Mouse (Mus musculus) limb, embryonic 14.5 days (tissue): ENCODE results near the gene Gabarap. TPM values are rescaled to one million over a fixed set of nuclear protein-coding genes. Genes with fewer than 3 reads are reported as not detected.

Experiments used
- ATAC-seq: fragments of 200-750 bp; cut with Nextera tagmentation; 2 replicates; pipeline ENCODE4 v1.8.0; 2017; ENCODE audit warnings: low read depth, moderate number of reproducible peaks, moderate TSS enrichment; ENCODE audit not compliant: low FRiP score
- DNase-seq: peaks from one replicate; pipeline ENCODE4 v3.0.0-alpha.2; 2015; ENCODE audit warnings: low spot score
- H3K27ac ChIP-seq: fragments of 300-500 bp; sonication (generic); replicated peaks from 2 replicates; pipeline ENCODE4 v1.5.1; 2014; ENCODE audit warnings: low read depth, mild to moderate bottlenecking, low read length, moderate library complexity, mixed read lengths
- H3K27me3 ChIP-seq: fragments of 300-500 bp; sonication (generic); 2 replicates; pipeline ENCODE4 v1.6.1; 2014; ENCODE audit warnings: low read length, mixed read lengths; ENCODE audit not compliant: control insufficient read depth, insufficient read depth
- H3K36me3 ChIP-seq: fragments of 300-500 bp; sonication (generic); 2 replicates; pipeline ENCODE4 v1.6.1; 2014; ENCODE audit warnings: mild to moderate bottlenecking, low read length, moderate library complexity, mixed read lengths; ENCODE audit not compliant: control insufficient read depth, insufficient read depth
- H3K4me1 ChIP-seq: fragments of 300-500 bp; sonication (generic); 2 replicates; pipeline ENCODE4 v1.6.1; 2014; ENCODE audit warnings: antibody characterized with exemption, low read length, mixed read lengths; ENCODE audit not compliant: control insufficient read depth, insufficient read depth
- H3K4me2 ChIP-seq: fragments of 300-500 bp; sonication (generic); replicated peaks from 2 replicates; pipeline ENCODE4 v1.6.1; 2014; ENCODE audit warnings: low read depth, mild to moderate bottlenecking, low read length, moderate library complexity; ENCODE audit not compliant: severe bottlenecking
- H3K4me3 ChIP-seq: fragments of 300-500 bp; sonication (generic); replicated peaks from 2 replicates; pipeline ENCODE4 v1.5.1; 2014; ENCODE audit warnings: low read length
- H3K9ac ChIP-seq: fragments of 300-500 bp; sonication (generic); 2 replicates; pipeline ENCODE4 v1.6.1; 2014; ENCODE audit warnings: mild to moderate bottlenecking, low read depth, low read length, moderate library complexity; ENCODE audit not compliant: severe bottlenecking
- H3K9me3 ChIP-seq: fragments of 300-500 bp; sonication (generic); 2 replicates; pipeline ENCODE4 v1.6.1; 2016; ENCODE audit warnings: low read length; ENCODE audit not compliant: control insufficient read depth
- POLR2A ChIP-seq: fragments of 200-500 bp; IDR thresholded peaks from 2 replicates; pipeline ENCODE4 v1.8.0; 2012; ENCODE audit warnings: inconsistent platforms, mild to moderate bottlenecking, moderate library complexity, borderline replicate concordance; ENCODE audit not compliant: insufficient read depth, insufficient read length; ENCODE audit errors: extremely low read depth
- WGBS: fragments of 180-500 bp; shearing (Covaris S2); extraction: QIAGEN DNeasy Blood & Tissue Kit; methylation state at CpG from one replicate; pipeline ENCODE4 v1.1.7; 2014; 5-methylcytosine and 5-hydroxymethylcytosine counted together
- polyA plus RNA-seq, 2 experiments: library from polyadenylated mRNA; depleted of rRNA in 1 of 2; stranded (reverse) in 1 of 2; unstranded in 1 of 2; fragments of >200 nt; fragmentation: Nextera tagmentation in 1 of 2; extraction: Ambion mirVana in 1 of 2; gene quantifications; 2 replicates each; pipeline versions ENCODE4 v1.2.1 to v1.2.3; 2012 to 2014

The Gabarap gene
- polyA plus RNA-seq (2012; rRNA removed) (431 and 477 TPM in 2 replicates), polyA plus RNA-seq (2014; fragmentation: Nextera tagmentation; extraction: Ambion mirVana) (574 and 593 TPM in 2 replicates)

- Histone ChIP-seq H3K27ac (peak within 1 kb of the TSS; percentile 83), H3K36me3 (peaks cover 63% of the 10 kb centered on the region), H3K9me3 (no peaks in the 10 kb centered on the region), H3K27me3 (no peaks in the 10 kb centered on the region), H3K4me3 (peak within 1 kb of the TSS; percentile 78), H3K4me1 (peaks cover 9% of the 10 kb centered on the region; the same call in 1 of the 2 replicates), H3K9ac (peak within 1 kb of the TSS; percentile 84), H3K4me2 (peak within 1 kb of the TSS; percentile 65)
- under 1% methylated on average over 40 of the region's 40 CpGs for WGBS
- no peak; the same call in 1 of the 2 replicates for TF ChIP-seq POLR2A
- DNase-seq (peak; percentile 98), ATAC-seq (peak; percentile 74)
Measured at GRCm38 (mm10) chr11:69990850-69991691, at the start of gene Gabarap. Gene Gabarap (plus strand): TSS chr11:69991143.

GRCm38 (mm10) chr11:69945216-69945615 is 45.7 kb upstream of the Gabarap start:
- H3K4me2 ChIP-seq: no peak overlapping the region
- H3K9me3 ChIP-seq: no peaks in the 10 kb centered on the region
- H3K36me3 ChIP-seq: peaks cover 37% of the 10 kb centered on the region
- TF ChIP-seq POLR2A: no peak
- ATAC-seq (no peak), DNase-seq (no peak)
- H3K27me3 ChIP-seq: no peaks in the 10 kb centered on the region
- peaks cover 19% of the 10 kb centered on the region for H3K4me1 ChIP-seq
- no peak overlapping the region for H3K9ac ChIP-seq
- no peak overlapping the region for H3K27ac ChIP-seq
- 76% methylated on average over 13 of the region's 13 CpGs for WGBS
- H3K4me3 ChIP-seq: no peak overlapping the region

GRCm38 (mm10) chr11:69945997-69946891 is 44.7 kb upstream of the Gabarap start:
- TF ChIP-seq POLR2A: no peak
- H3K9me3 ChIP-seq: no peaks in the 10 kb centered on the region
- H3K4me1 ChIP-seq: peaks cover 19% of the 10 kb centered on the region
- no peak overlapping the region for H3K9ac ChIP-seq
- peaks cover 37% of the 10 kb centered on the region for H3K36me3 ChIP-seq
- WGBS: 91% methylated on average over 18 of the region's 18 CpGs
- H3K4me3 ChIP-seq: peak overlapping the region; percentile 59
- no peak overlapping the region for H3K27ac ChIP-seq
- ATAC-seq (no peak), DNase-seq (no peak)
- no peaks in the 10 kb centered on the region for H3K27me3 ChIP-seq
- peak overlapping the region; percentile 85 for H3K4me2 ChIP-seq

- DNase-seq (peak; percentile 70), ATAC-seq (peak; percentile 48)
- WGBS: 1% methylated on average over 28 of the region's 29 CpGs
Measured at GRCm38 (mm10) chr11:69947337-69948065, 43.4 kb upstream of the Gabarap start.

More at GRCm38 (mm10) chr11:69947337-69948065, 43.4 kb upstream of the Gabarap start:
- Histone ChIP-seq H3K4me3 (peak overlapping the region; percentile 59), H3K27ac (peak overlapping the region; percentile 79), H3K36me3 (peaks cover 34% of the 10 kb centered on the region), H3K9ac (peak overlapping the region; percentile 70), H3K9me3 (no peaks in the 10 kb centered on the region), H3K4me2 (peak overlapping the region; percentile 85), H3K27me3 (no peaks in the 10 kb centered on the region), H3K4me1 (peaks cover 19% of the 10 kb centered on the region)
- TF ChIP-seq POLR2A: no peak
